Mouse (Mus musculus): ENCODE results near the gene 1700018B08Rik. TPM values are rescaled to one million over a fixed set of nuclear protein-coding genes. Genes with fewer than 3 reads are reported as not detected.

Gene 1700018B08Rik
- total RNA-seq, 1 experiment, result 2.6 TPM

GRCm38 (mm10) chr8:121532381-121532780, 11.7 kb downstream of the 1700018B08Rik start:
- Histone ChIP-seq H3K27ac (ENCODE audit: insufficient read depth, low read depth, low read length, poor library complexity, severe bottlenecking) (no peak overlapping the region), H3K4me3 (ENCODE audit: insufficient read depth in 1 of 2, low read depth in 1 of 2, low read length in 2 of 2, poor library complexity in 1 of 2, severe bottlenecking in 1 of 2) (no peak overlapping the region), H3K9me3 (ENCODE audit: control insufficient read depth, insufficient read depth, low read depth, low read length) (no peaks in the 10 kb centered on the region), H3K4me1 (ENCODE audit: control insufficient read depth in 2 of 2, insufficient read depth in 2 of 2, low read length in 2 of 2, poor library complexity in 1 of 2) (no peaks in the 10 kb centered on the region), H3K36me3 (ENCODE audit: control insufficient read depth, insufficient read depth, low read length, poor library complexity, severe bottlenecking) (no peaks in the 10 kb centered on the region), H3K9ac (ENCODE audit: insufficient read depth, low read depth, low read length, poor library complexity, severe bottlenecking) (no peak overlapping the region)
- peak; percentile 56 for DNase-seq (ENCODE audit: low read depth, low spot score)
- in situ Hi-C loops (cut with MboI; ENCODE audit: low sequenced_read_pairs in 2 of 2, unreplicated experiment in 2 of 2), result no loop called here
- TF ChIP-seq ZNF384 (IDR thresholded peaks at IDR 0.05; ENCODE audit: low read depth, low read length), result no peak
- no peak for TF ChIP-seq HCFC1 (IDR thresholded peaks at IDR 0.05; ENCODE audit: borderline replicate concordance, insufficient read depth, low read length)

- Histone ChIP-seq H3K4me1 (ENCODE audit: control insufficient read depth in 2 of 2, insufficient read depth in 2 of 2, low read length in 2 of 2, poor library complexity in 1 of 2) (no peaks in the 10 kb centered on the region), H3K4me3 (ENCODE audit: insufficient read depth in 1 of 2, low read depth in 1 of 2, low read length in 2 of 2, poor library complexity in 1 of 2, severe bottlenecking in 1 of 2) (no peak overlapping the region), H3K9ac (ENCODE audit: insufficient read depth, low read depth, low read length, poor library complexity, severe bottlenecking) (no peak overlapping the region), H3K27ac (ENCODE audit: insufficient read depth, low read depth, low read length, poor library complexity, severe bottlenecking) (no peak overlapping the region), H3K36me3 (ENCODE audit: control insufficient read depth, insufficient read depth, low read length, poor library complexity, severe bottlenecking) (no peaks in the 10 kb centered on the region), H3K9me3 (ENCODE audit: control insufficient read depth, insufficient read depth, low read depth, low read length) (no peaks in the 10 kb centered on the region)
- TF ChIP-seq MAFK (IDR thresholded peaks at IDR 0.05; ENCODE audit: insufficient read depth, low read depth, low read length) (no peak), HCFC1 (IDR thresholded peaks at IDR 0.05; ENCODE audit: borderline replicate concordance, insufficient read depth, low read length) (no peak), CHD2 (IDR thresholded peaks at IDR 0.05; ENCODE audit: low read depth, low read length) (no peak), ZC3H11A (IDR thresholded peaks at IDR 0.05; ENCODE audit: borderline replicate concordance, low read depth, low read length) (no peak), ZNF384 (IDR thresholded peaks at IDR 0.05; ENCODE audit: low read depth, low read length) (no peak)
- in situ Hi-C loops (cut with MboI; ENCODE audit: low sequenced_read_pairs in 2 of 2, unreplicated experiment in 2 of 2), result no loop called here
- DNase-seq (ENCODE audit: low read depth, low spot score), result no peak
Observed at GRCm38 (mm10) chr8:121530639-121531038, 13.5 kb downstream of the 1700018B08Rik start.

DNA sequence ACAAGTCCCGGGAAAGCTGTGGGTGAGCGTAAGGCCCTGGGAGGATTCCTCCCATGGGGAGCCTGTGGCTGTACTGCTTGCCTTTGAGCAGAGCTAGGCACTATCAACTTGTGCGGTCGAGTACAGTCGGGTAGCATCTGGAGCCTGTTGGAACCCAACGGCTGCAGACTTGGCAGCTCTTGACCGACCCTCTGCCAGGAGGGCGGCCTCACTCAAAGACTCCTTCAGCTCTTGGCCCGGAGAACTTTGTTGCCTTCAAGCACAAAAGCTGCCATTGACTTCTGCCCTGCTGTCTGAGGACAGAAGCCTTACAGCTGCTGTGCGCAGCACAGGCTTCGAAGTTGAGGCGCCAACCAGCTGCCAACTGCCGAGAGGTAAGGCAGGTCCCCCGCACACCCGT, 15.3 kb downstream of the 1700018B08Rik start:
- DNase-seq (ENCODE audit: low read depth, low spot score), result no peak

DNA sequence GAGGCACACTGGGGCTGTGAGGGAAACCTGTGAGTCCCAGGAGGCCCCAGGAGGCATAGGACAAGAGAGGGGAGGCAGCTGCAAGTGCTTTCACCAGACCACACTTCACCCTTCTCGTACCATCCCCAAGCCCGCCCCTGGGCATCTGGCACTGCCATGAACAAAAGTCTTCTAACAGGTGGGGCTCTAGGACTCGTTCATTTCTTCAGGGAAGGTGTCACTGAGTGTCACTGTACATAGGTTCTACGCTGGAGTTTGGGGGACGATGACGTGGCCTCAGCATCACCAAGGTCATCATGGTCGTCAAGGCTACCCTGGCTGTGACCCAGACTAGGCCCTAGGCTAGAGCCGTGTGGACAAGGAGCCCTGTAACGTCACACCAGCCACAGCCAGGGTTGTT, 16.4 kb downstream of the 1700018B08Rik start:
- H3K4me3 ChIP-seq (ENCODE audit: insufficient read depth in 1 of 2, low read depth in 1 of 2, low read length in 2 of 2, poor library complexity in 1 of 2, severe bottlenecking in 1 of 2), result no peak overlapping the region
- H3K9ac ChIP-seq (ENCODE audit: insufficient read depth, low read depth, low read length, poor library complexity, severe bottlenecking), result no peak overlapping the region
- no peak for DNase-seq (ENCODE audit: low read depth, low spot score)
- no peaks in the 10 kb centered on the region for H3K36me3 ChIP-seq (ENCODE audit: control insufficient read depth, insufficient read depth, low read length, poor library complexity, severe bottlenecking)
- no peaks in the 10 kb centered on the region for H3K9me3 ChIP-seq (ENCODE audit: control insufficient read depth, insufficient read depth, low read depth, low read length)
- no peak for TF ChIP-seq HCFC1 (IDR thresholded peaks at IDR 0.05; ENCODE audit: borderline replicate concordance, insufficient read depth, low read length)
- TF ChIP-seq CHD2 (IDR thresholded peaks at IDR 0.05; ENCODE audit: low read depth, low read length), result no peak
- H3K4me1 ChIP-seq (ENCODE audit: control insufficient read depth in 2 of 2, insufficient read depth in 2 of 2, low read length in 2 of 2, poor library complexity in 1 of 2), result no peaks in the 10 kb centered on the region
- H3K27ac ChIP-seq (ENCODE audit: insufficient read depth, low read depth, low read length, poor library complexity, severe bottlenecking), result no peak overlapping the region
- in situ Hi-C loops (cut with MboI; ENCODE audit: low sequenced_read_pairs in 2 of 2, unreplicated experiment in 2 of 2), result no loop called here

More for the DNA sequence above, 15.3 kb downstream of the 1700018B08Rik start:
- Histone ChIP-seq H3K4me3 (ENCODE audit: insufficient read depth in 1 of 2, low read depth in 1 of 2, low read length in 2 of 2, poor library complexity in 1 of 2, severe bottlenecking in 1 of 2) (no peak overlapping the region), H3K4me1 (ENCODE audit: control insufficient read depth in 2 of 2, insufficient read depth in 2 of 2, low read length in 2 of 2, poor library complexity in 1 of 2) (no peaks in the 10 kb centered on the region), H3K27ac (ENCODE audit: insufficient read depth, low read depth, low read length, poor library complexity, severe bottlenecking) (no peak overlapping the region), H3K36me3 (ENCODE audit: control insufficient read depth, insufficient read depth, low read length, poor library complexity, severe bottlenecking) (no peaks in the 10 kb centered on the region), H3K9ac (ENCODE audit: insufficient read depth, low read depth, low read length, poor library complexity, severe bottlenecking) (no peak overlapping the region), H3K9me3 (ENCODE audit: control insufficient read depth, insufficient read depth, low read depth, low read length) (no peaks in the 10 kb centered on the region)
- in situ Hi-C loops (cut with MboI; ENCODE audit: low sequenced_read_pairs in 2 of 2, unreplicated experiment in 2 of 2), result no loop called here
- TF ChIP-seq CHD2 (IDR thresholded peaks at IDR 0.05; ENCODE audit: low read depth, low read length), result no peak
- TF ChIP-seq ZNF384 (IDR thresholded peaks at IDR 0.05; ENCODE audit: low read depth, low read length), result no peak

DNA sequence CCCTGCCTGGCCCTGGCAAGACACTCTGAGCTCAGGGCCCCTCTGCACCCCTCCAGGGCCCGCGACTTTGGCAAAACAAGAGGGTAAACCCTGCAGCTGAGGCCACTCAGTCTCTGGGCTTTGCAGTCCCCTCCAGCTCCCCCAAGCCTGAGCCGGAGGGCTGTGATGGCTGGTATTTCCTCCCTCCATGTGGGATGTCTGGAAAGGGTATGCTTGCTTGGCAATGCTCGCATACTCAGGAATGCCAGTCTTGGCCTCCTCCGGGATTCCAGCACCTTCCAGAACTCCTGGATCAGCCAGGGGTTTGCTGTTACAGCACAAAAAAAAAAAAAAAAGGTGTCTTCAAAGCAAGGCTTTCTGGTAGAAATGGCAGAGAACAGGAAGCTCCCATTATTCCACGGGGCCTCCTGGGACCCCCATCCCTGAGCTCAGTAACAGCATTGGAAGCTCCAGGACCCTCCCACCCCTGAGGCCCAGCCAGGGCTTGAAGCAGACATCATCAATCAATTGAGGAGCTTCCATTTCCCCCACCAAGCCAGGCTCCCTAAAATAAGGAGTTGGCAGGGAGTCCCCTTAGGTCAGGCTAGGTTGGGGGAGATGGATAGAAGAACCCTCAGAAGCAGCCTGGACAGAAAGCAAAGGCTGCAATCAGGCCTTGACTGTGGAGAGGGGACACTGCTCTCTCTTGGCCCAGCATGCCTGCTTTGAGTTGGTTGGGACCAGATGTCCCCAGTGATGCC, 17.1 kb downstream of the 1700018B08Rik start:
- TF ChIP-seq ZNF384 (IDR thresholded peaks at IDR 0.05; ENCODE audit: low read depth, low read length), result no peak
- H3K4me1 ChIP-seq (ENCODE audit: control insufficient read depth in 2 of 2, insufficient read depth in 2 of 2, low read length in 2 of 2, poor library complexity in 1 of 2), result no peaks in the 10 kb centered on the region
- no peaks in the 10 kb centered on the region for H3K9me3 ChIP-seq (ENCODE audit: control insufficient read depth, insufficient read depth, low read depth, low read length)
- H3K36me3 ChIP-seq (ENCODE audit: control insufficient read depth, insufficient read depth, low read length, poor library complexity, severe bottlenecking), result no peaks in the 10 kb centered on the region
- in situ Hi-C loops (cut with MboI; ENCODE audit: low sequenced_read_pairs in 2 of 2, unreplicated experiment in 2 of 2), result no loop called here
- no peak overlapping the region for H3K4me3 ChIP-seq (ENCODE audit: insufficient read depth in 1 of 2, low read depth in 1 of 2, low read length in 2 of 2, poor library complexity in 1 of 2, severe bottlenecking in 1 of 2)
- H3K27ac ChIP-seq (ENCODE audit: insufficient read depth, low read depth, low read length, poor library complexity, severe bottlenecking), result no peak overlapping the region
- DNase-seq (ENCODE audit: low read depth, low spot score), result no peak
- no peak overlapping the region for H3K9ac ChIP-seq (ENCODE audit: insufficient read depth, low read depth, low read length, poor library complexity, severe bottlenecking)

Data from ES-E14 (cell line).